Mouse (Mus musculus) MEL-GATA-1-ER (cell line): ENCODE measurements around the gene Ankfn1.

Experiments used
- DNase-seq: peaks from one replicate; pipeline ENCODE4 v3.0.0-alpha.2; 2012; ENCODE audit warnings: low read depth; ENCODE audit errors: extremely low read depth

Gene Ankfn1

GRCm38 (mm10) chr11:89472871-89473270 is 304.6 kb downstream of the Ankfn1 start:
- no peak for DNase-seq

- no peak for DNase-seq
Observed at GRCm38 (mm10) chr11:89465381-89465780, 312.1 kb downstream of the Ankfn1 start.

GRCm38 (mm10) chr11:89462216-89462615 is 315.2 kb downstream of the Ankfn1 start:
- DNase-seq, result no peak

GRCm38 (mm10) chr11:89459437-89459836 is 318.0 kb downstream of the Ankfn1 start:
- no peak for DNase-seq

- no peak for DNase-seq
Observed at GRCm38 (mm10) chr11:89455647-89456231, 321.7 kb downstream of the Ankfn1 start.

GRCm38 (mm10) chr11:89454702-89455101 is 322.8 kb downstream of the Ankfn1 start:
- no peak for DNase-seq

GRCm38 (mm10) chr11:89452862-89453261 is 324.6 kb downstream of the Ankfn1 start:
- DNase-seq, result no peak

GRCm38 (mm10) chr11:89450406-89450805 is 327.0 kb downstream of the Ankfn1 start:
- no peak for DNase-seq

- no peak for DNase-seq
Observed at GRCm38 (mm10) chr11:89448986-89449385, 328.5 kb downstream of the Ankfn1 start.

GRCm38 (mm10) chr11:89447477-89447876 is 330.0 kb downstream of the Ankfn1 start:
- no peak for DNase-seq

- no peak for DNase-seq
Observed at GRCm38 (mm10) chr11:89440566-89440965, 336.9 kb downstream of the Ankfn1 start.

GRCm38 (mm10) chr11:89424358-89424757 is 353.1 kb downstream of the Ankfn1 start:
- DNase-seq, result no peak

- no peak for DNase-seq
Observed at GRCm38 (mm10) chr11:89422637-89423036, 354.8 kb downstream of the Ankfn1 start.

GRCm38 (mm10) chr11:89420767-89421438 is 356.6 kb downstream of the Ankfn1 start:
- DNase-seq, result no peak

- no peak for DNase-seq
Observed at GRCm38 (mm10) chr11:89419863-89420262, 357.6 kb downstream of the Ankfn1 start.

- DNase-seq, result no peak
Observed at GRCm38 (mm10) chr11:89418644-89419043, 358.8 kb downstream of the Ankfn1 start.

- no peak for DNase-seq
Observed at GRCm38 (mm10) chr11:89416769-89417168, 360.7 kb downstream of the Ankfn1 start.

GRCm38 (mm10) chr11:89408774-89409173 is 368.7 kb downstream of the Ankfn1 start:
- no peak for DNase-seq

- DNase-seq, result no peak
Observed at GRCm38 (mm10) chr11:89404489-89404888, 373.0 kb downstream of the Ankfn1 start.

GRCm38 (mm10) chr11:89403436-89403835 is 374.0 kb downstream of the Ankfn1 start:
- no peak for DNase-seq

GRCm38 (mm10) chr11:89388851-89389250 is 388.6 kb downstream of the Ankfn1 start:
- DNase-seq, result no peak

GRCm38 (mm10) chr11:89382634-89383009 is 394.8 kb downstream of the Ankfn1 start:
- DNase-seq, result no peak
